Mouse (Mus musculus) forebrain, postnatal 0 days (tissue): Measurements from ENCODE around the gene Apex2. TPM values are rescaled to one million over a fixed set of nuclear protein-coding genes. Genes with fewer than 3 reads are reported as not detected.

Experiments used
- ATAC-seq: fragments of 200-750 bp; cut with Nextera tagmentation; 2 replicates; pipeline ENCODE4 v1.8.0; 2017; ENCODE audit warnings: mild to moderate bottlenecking, moderate library complexity
- DNase-seq: peaks from one replicate; pipeline ENCODE4 v3.0.0-alpha.2; 2015
- H3K27ac ChIP-seq: fragments of 300-500 bp; sonication (generic); 2 replicates; pipeline ENCODE4 v1.5.1; 2014; ENCODE audit warnings: low read depth, mild to moderate bottlenecking, antibody characterized with exemption, low read length, moderate library complexity, mixed read lengths
- H3K27me3 ChIP-seq: fragments of 300-500 bp; sonication (generic); 2 replicates; pipeline ENCODE4 v1.6.1; 2014; ENCODE audit warnings: mild to moderate bottlenecking, low read length, mixed read lengths; ENCODE audit not compliant: insufficient read depth
- H3K36me3 ChIP-seq: fragments of 300-500 bp; sonication (generic); 2 replicates; pipeline ENCODE4 v1.6.1; 2014; ENCODE audit warnings: mild to moderate bottlenecking, moderate library complexity; ENCODE audit not compliant: insufficient read depth
- H3K4me1 ChIP-seq: fragments of 300-500 bp; sonication (generic); 2 replicates; pipeline ENCODE4 v1.6.1; 2014; ENCODE audit warnings: antibody characterized with exemption; ENCODE audit not compliant: insufficient read depth
- H3K4me2 ChIP-seq: fragments of 300-500 bp; sonication (generic); 2 replicates; pipeline ENCODE4 v1.6.1; 2014; ENCODE audit warnings: low read depth, mild to moderate bottlenecking, moderate library complexity
- H3K4me3 ChIP-seq: fragments of 300-500 bp; sonication (generic); 2 replicates; pipeline ENCODE4 v1.5.1; 2014; ENCODE audit warnings: low read depth, low read length, mixed read lengths
- H3K9ac ChIP-seq: fragments of 300-500 bp; sonication (generic); 2 replicates; pipeline ENCODE4 v1.6.1; 2014; ENCODE audit warnings: mild to moderate bottlenecking
- H3K9me3 ChIP-seq: fragments of 300-500 bp; sonication (generic); 2 replicates; pipeline ENCODE4 v1.6.1; 2016; ENCODE audit warnings: low read length
- CTCF ChIP-seq: sonication (generic); IDR thresholded peaks from 2 replicates; pipeline ENCODE4 v1.5.1; 2016; ENCODE audit warnings: antibody characterized with exemption, control low read depth, low read depth
- WGBS: fragments of 180-500 bp; shearing (Covaris S2); extraction: QIAGEN DNeasy Blood & Tissue Kit; methylation state at CpG from one replicate; pipeline ENCODE4 v1.1.7; 2014; 5-methylcytosine and 5-hydroxymethylcytosine counted together
- polyA plus RNA-seq: library from polyadenylated mRNA; unstranded; fragments of >200 nt; fragmentation: Nextera tagmentation; extraction: Ambion mirVana; gene quantifications from 2 replicates; pipeline ENCODE4 v1.2.1, GENCODE M21; 2015
- total RNA-seq: library from RNA; depleted of rRNA; stranded (reverse); fragments of >200 nt; gene quantifications from 2 replicates; pipeline ENCODE4 v1.2.3, GENCODE M21; 2014

Apex2 gene
- total and polyA plus RNA-seq, 2 experiments from 2014 or later = 14.1 to 24.0 TPM

- Histone ChIP-seq H3K4me2 (peak within 1 kb of the TSS; percentile 51), H3K27me3 (no peaks in the 10 kb centered on the region), H3K36me3 (no peaks in the 10 kb centered on the region), H3K4me3 (peak within 1 kb of the TSS; percentile 46), H3K4me1 (no peaks in the 10 kb centered on the region), H3K9ac (peak within 1 kb of the TSS; percentile 63), H3K9me3 (no peaks in the 10 kb centered on the region), H3K27ac (peak within 1 kb of the TSS; percentile 83)
- peak; percentile 98 for ATAC-seq
- peak; percentile 55 for TF ChIP-seq CTCF
- 28% methylated on average over 35 of the region's 35 CpGs for WGBS
- peak; percentile 81 for DNase-seq
These were observed 1.5 kb downstream of the Apex2 start, which contains the start of gene Pfkfb1 for GRCm38 (mm10) chrX:150588023-150588764. Pfkfb1 (plus strand) TSS chrX:150588229.

DNA sequence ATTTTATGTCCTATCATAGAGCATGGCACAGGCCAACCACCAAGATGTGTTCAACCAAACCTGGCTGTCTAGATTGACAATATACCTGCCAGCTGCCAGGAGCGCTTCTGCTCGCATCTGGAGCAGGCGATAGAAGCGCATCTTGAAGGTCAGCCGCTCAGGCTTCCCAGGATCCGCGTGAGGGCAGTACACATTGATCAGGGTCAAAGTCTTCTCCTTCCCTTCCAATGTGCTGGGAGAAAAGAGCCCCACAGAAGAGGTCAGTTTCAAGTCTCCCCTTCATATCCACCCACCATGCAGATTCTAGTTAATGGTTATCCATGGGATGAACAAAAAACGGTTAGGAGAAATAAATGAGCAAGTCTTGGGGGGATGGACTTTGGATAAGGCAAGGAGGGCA lies 4.6 kb downstream of the Apex2 start:
- H3K27me3 ChIP-seq = no peaks in the 10 kb centered on the region
- no peak for TF ChIP-seq CTCF
- H3K27ac ChIP-seq = no peak overlapping the region
- ATAC-seq (no peak), DNase-seq (no peak)
- H3K4me1 ChIP-seq = no peaks in the 10 kb centered on the region
- H3K36me3 ChIP-seq = 0 out of 2 replicates have a peak, but pooled peaks cover 6% of the 10 kb centered on the region
- 90% methylated on average over 8 of the region's 8 CpGs for WGBS
- no peak overlapping the region for H3K9ac ChIP-seq
- H3K9me3 ChIP-seq = no peaks in the 10 kb centered on the region
- H3K4me2 ChIP-seq = no peak overlapping the region
- no peak overlapping the region for H3K4me3 ChIP-seq

- Histone ChIP-seq H3K9me3 (no peaks in the 10 kb centered on the region), H3K36me3 (0 out of 2 replicates have a peak, but pooled peaks cover 6% of the 10 kb centered on the region), H3K4me1 (no peaks in the 10 kb centered on the region), H3K9ac (no peak overlapping the region), H3K27ac (no peak overlapping the region), H3K4me3 (no peak overlapping the region), H3K4me2 (no peak overlapping the region), H3K27me3 (no peaks in the 10 kb centered on the region)
- ATAC-seq = no peak
- no peak for DNase-seq
- no peak for TF ChIP-seq CTCF
These were observed 7.7 kb downstream of the Apex2 start for GRCm38 (mm10) chrX:150581921-150582320.

DNA sequence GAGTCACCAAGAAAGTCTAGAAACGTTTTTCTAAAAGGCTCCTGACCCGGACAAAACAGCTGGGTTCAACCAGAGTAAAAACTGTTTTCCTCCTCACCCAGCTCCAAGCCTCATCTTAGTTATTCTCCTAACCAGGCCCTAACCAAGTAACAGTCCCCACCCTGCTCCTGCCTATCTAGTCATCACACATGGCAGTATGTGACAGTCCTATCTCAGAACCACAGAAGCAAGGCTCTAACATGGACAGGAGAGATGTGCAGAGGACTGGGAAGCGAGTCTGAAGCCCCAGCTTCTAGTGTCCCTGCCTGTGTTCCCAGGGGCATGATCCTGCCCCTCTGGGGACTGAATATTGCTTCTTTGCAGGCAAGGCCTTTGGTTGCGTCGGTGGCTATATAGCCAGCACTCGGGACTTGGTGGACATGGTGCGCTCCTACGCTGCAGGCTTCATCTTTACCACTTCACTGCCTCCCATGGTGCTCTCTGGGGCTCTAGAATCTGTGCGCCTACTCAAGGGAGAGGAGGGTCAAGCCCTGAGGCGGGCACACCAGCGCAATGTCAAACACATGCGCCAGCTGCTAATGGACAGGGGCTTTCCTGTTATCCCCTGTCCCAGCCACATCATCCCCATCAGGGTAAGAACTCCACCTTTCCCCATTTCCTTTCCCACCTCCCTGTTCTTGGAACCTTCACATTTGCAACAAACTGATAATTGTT lies 24.9 kb downstream of the Apex2 start:
- H3K9me3 ChIP-seq = no peaks in the 10 kb centered on the region
- no peaks in the 10 kb centered on the region for H3K4me1 ChIP-seq
- H3K9ac ChIP-seq = no peak overlapping the region
- WGBS = 91% methylated on average over 11 of the region's 12 CpGs
- no peak for TF ChIP-seq CTCF
- no peaks in the 10 kb centered on the region for H3K36me3 ChIP-seq
- no peak overlapping the region for H3K27ac ChIP-seq
- H3K27me3 ChIP-seq = no peaks in the 10 kb centered on the region
- H3K4me3 ChIP-seq = no peak overlapping the region
- no peak for ATAC-seq
- no peak overlapping the region for H3K4me2 ChIP-seq
- no peak for DNase-seq

- no peaks in the 10 kb centered on the region for H3K27me3 ChIP-seq
- 86% methylated on average over 3 of the region's 3 CpGs for WGBS
- no peak for ATAC-seq
- H3K27ac ChIP-seq = no peak overlapping the region
- DNase-seq = no peak
- no peak overlapping the region for H3K4me3 ChIP-seq
- TF ChIP-seq CTCF = no peak
- H3K4me2 ChIP-seq = no peak overlapping the region
- no peaks in the 10 kb centered on the region for H3K9me3 ChIP-seq
- H3K4me1 ChIP-seq = no peaks in the 10 kb centered on the region
- no peak overlapping the region for H3K9ac ChIP-seq
- no peaks in the 10 kb centered on the region for H3K36me3 ChIP-seq
These were observed 35.6 kb downstream of the Apex2 start for GRCm38 (mm10) chrX:150554032-150554431.

- no peak overlapping the region for H3K4me3 ChIP-seq
- no peak overlapping the region for H3K9ac ChIP-seq
- TF ChIP-seq CTCF = no peak
- H3K27ac ChIP-seq = no peak overlapping the region
- 94% methylated on average over 2 of the region's 2 CpGs for WGBS
- ATAC-seq (no peak), DNase-seq (no peak)
- H3K4me2 ChIP-seq = no peak overlapping the region
- no peaks in the 10 kb centered on the region for H3K36me3 ChIP-seq
- no peaks in the 10 kb centered on the region for H3K27me3 ChIP-seq
- H3K9me3 ChIP-seq = no peaks in the 10 kb centered on the region
- H3K4me1 ChIP-seq = no peaks in the 10 kb centered on the region
These were observed 37.7 kb downstream of the Apex2 start for GRCm38 (mm10) chrX:150551986-150552385.

GRCm38 (mm10) chrX:150549639-150550038 lies 40.0 kb downstream of the Apex2 start:
- no peaks in the 10 kb centered on the region for H3K27me3 ChIP-seq
- ATAC-seq = no peak
- no peak overlapping the region for H3K4me3 ChIP-seq
- WGBS = 84% methylated on average over 3 of the region's 3 CpGs
- no peaks in the 10 kb centered on the region for H3K4me1 ChIP-seq
- H3K36me3 ChIP-seq = no peaks in the 10 kb centered on the region
- no peak overlapping the region for H3K4me2 ChIP-seq
- no peak for TF ChIP-seq CTCF
- H3K9me3 ChIP-seq = no peaks in the 10 kb centered on the region
- H3K27ac ChIP-seq = no peak overlapping the region
- no peak overlapping the region for H3K9ac ChIP-seq
- no peak for DNase-seq
